Mouse (Mus musculus): ENCODE results near the gene Gnai2. TPM values are rescaled to one million over a fixed set of nuclear protein-coding genes. Genes with fewer than 3 reads are reported as not detected.
"Not testable (repeated sequence)": the region's sequence is repeated elsewhere in the genome, so short reads cannot be mapped to it uniquely, and the experiment has no call there.

The Gnai2 gene
- polyA plus RNA-seq, 1 experiment from 2014 or later: 434 TPM

GRCm38 (mm10) chr9:107576357-107577107 is 58.6 kb downstream of the Gnai2 start, which contains the start of gene Hyal1:
Gene Hyal1 (plus strand): TSS chr9:107576927.
- Histone ChIP-seq H3K4me2 (ENCODE audit: low read depth) (peak within 1 kb of the TSS; percentile 51), H3K36me3 (ENCODE audit: control insufficient read depth, insufficient read depth, low read length) (peaks cover 10% of the 10 kb centered on the region), H3K4me1 (ENCODE audit: control insufficient read depth, insufficient read depth, low read length) (peaks cover 15% of the 10 kb centered on the region), H3K9me3 (ENCODE audit: control insufficient read depth, low read length) (no peaks in the 10 kb centered on the region), H3K9ac (ENCODE audit: low read length) (peak within 1 kb of the TSS; percentile 43), H3K27me3 (ENCODE audit: control insufficient read depth, insufficient read depth, low read length) (no peaks in the 10 kb centered on the region), H3K27ac (ENCODE audit: low read depth, low read length) (no peak within 1 kb of the TSS), H3K4me3 (ENCODE audit: low read depth, low read length) (peak within 1 kb of the TSS; percentile 21; the same call in 1 of the 2 replicates)
- DNase-seq (ENCODE audit: low spot score) (peak; percentile 81), ATAC-seq (ENCODE audit: insufficient read depth, low FRiP score, low TSS enrichment) (peak; percentile 71; the same call in 1 of the 2 replicates)
- WGBS: 29% methylated on average over 16 of the region's 16 CpGs

GRCm38 (mm10) chr9:107575579-107576356 is 59.4 kb downstream of the Gnai2 start:
- peaks cover 18% of the 10 kb centered on the region for H3K4me1 ChIP-seq (ENCODE audit: control insufficient read depth, insufficient read depth, low read length)
- WGBS: 86% methylated on average over 14 of the region's 14 CpGs
- no peaks in the 10 kb centered on the region for H3K9me3 ChIP-seq (ENCODE audit: control insufficient read depth, low read length)
- DNase-seq (ENCODE audit: low spot score) (no peak), ATAC-seq (ENCODE audit: insufficient read depth, low FRiP score, low TSS enrichment) (no peak)
- no peak overlapping the region for H3K27ac ChIP-seq (ENCODE audit: low read depth, low read length)
- peaks cover 15% of the 10 kb centered on the region for H3K36me3 ChIP-seq (ENCODE audit: control insufficient read depth, insufficient read depth, low read length)
- H3K4me2 ChIP-seq (ENCODE audit: low read depth): no peak overlapping the region
- H3K4me3 ChIP-seq (ENCODE audit: low read depth, low read length): no peak overlapping the region
- H3K27me3 ChIP-seq (ENCODE audit: control insufficient read depth, insufficient read depth, low read length): no peaks in the 10 kb centered on the region
- no peak overlapping the region for H3K9ac ChIP-seq (ENCODE audit: low read length)

GRCm38 (mm10) chr9:107573774-107574173 is 61.4 kb downstream of the Gnai2 start:
- not testable (repeated sequence) for H3K9ac ChIP-seq (ENCODE audit: low read length); H3K4me2 ChIP-seq (ENCODE audit: low read depth); H3K27ac ChIP-seq (ENCODE audit: low read depth, low read length); ATAC-seq (ENCODE audit: insufficient read depth, low FRiP score, low TSS enrichment); H3K4me3 ChIP-seq (ENCODE audit: low read depth, low read length); H3K9me3 ChIP-seq (ENCODE audit: control insufficient read depth, low read length); DNase-seq (ENCODE audit: low spot score); H3K27me3 ChIP-seq (ENCODE audit: control insufficient read depth, insufficient read depth, low read length)
- 84% methylated on average over 6 of the region's 6 CpGs for WGBS
- Histone ChIP-seq H3K4me1 (ENCODE audit: control insufficient read depth, insufficient read depth, low read length) (peaks cover 21% of the 10 kb centered on the region), H3K36me3 (ENCODE audit: control insufficient read depth, insufficient read depth, low read length) (peaks cover 16% of the 10 kb centered on the region)

DNA sequence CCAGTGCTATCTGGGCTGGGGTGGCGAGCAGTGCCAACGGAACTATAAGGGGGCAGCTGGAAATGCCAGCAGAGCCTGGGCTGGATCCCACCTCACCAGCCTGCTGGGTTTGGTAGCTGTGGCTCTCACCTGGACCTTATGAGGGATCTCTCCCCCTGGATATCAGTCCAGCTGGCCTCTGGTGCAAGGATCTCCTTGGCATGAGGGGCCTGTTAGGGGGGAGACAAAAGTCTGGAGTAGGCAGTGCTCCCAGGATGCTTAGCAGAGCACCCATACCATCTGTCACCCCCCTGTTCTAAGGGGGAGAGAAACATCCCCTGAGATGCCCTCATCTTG is 62.9 kb downstream of the Gnai2 start:
- no peaks in the 10 kb centered on the region for H3K9me3 ChIP-seq (ENCODE audit: control insufficient read depth, low read length)
- H3K27ac ChIP-seq (ENCODE audit: low read depth, low read length): no peak overlapping the region
- H3K36me3 ChIP-seq (ENCODE audit: control insufficient read depth, insufficient read depth, low read length): peaks cover 16% of the 10 kb centered on the region
- DNase-seq (ENCODE audit: low spot score) (no peak), ATAC-seq (ENCODE audit: insufficient read depth, low FRiP score, low TSS enrichment) (no peak)
- no peaks in the 10 kb centered on the region for H3K27me3 ChIP-seq (ENCODE audit: control insufficient read depth, insufficient read depth, low read length)
- peaks cover 26% of the 10 kb centered on the region for H3K4me1 ChIP-seq (ENCODE audit: control insufficient read depth, insufficient read depth, low read length)
- no peak overlapping the region for H3K4me2 ChIP-seq (ENCODE audit: low read depth)
- 96% methylated on average over 2 of the region's 2 CpGs for WGBS
- no peak overlapping the region for H3K9ac ChIP-seq (ENCODE audit: low read length)
- no peak overlapping the region for H3K4me3 ChIP-seq (ENCODE audit: low read depth, low read length)

DNA sequence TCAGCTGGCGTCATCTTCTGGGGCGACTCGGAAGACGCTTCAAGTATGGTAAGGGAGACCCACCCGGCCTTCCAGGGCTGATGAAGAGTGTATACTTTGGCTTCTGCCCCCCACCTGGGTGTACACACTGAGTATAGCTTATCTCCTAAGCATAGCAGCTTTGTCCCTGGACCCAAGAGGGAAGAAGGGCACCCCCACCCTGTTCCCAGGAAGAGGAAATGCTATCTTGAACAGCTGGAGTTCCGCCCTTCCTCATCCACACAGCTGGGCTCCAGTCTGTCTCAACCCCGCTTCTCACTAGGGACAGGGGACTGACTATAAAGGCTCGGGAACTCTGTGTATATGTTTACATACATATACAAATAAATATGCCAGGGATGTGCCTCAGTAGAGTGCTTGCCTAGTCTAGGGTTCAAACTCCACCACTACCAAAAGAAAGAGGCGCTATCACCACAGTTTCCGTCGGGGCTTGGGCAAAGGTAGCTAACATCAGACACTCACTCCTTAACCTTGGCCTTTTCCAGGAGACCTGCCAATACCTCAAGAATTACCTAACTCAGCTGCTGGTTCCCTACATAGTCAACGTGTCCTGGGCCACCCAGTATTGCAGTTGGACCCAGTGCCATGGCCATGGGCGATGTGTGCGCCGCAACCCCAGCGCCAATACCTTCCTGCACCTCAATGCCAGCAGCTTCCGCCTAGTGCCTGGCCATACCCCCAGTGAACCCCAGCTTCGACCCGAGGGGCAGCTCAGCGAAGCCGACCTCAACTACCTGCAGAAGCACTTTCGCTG is 63.4 kb downstream of the Gnai2 start:
- H3K36me3 ChIP-seq (ENCODE audit: control insufficient read depth, insufficient read depth, low read length): peaks cover 16% of the 10 kb centered on the region
- no peak overlapping the region for H3K9ac ChIP-seq (ENCODE audit: low read length)
- ATAC-seq (ENCODE audit: insufficient read depth, low FRiP score, low TSS enrichment): no peak
- H3K4me3 ChIP-seq (ENCODE audit: low read depth, low read length): no peak overlapping the region
- WGBS: 95% methylated on average over 22 of the region's 22 CpGs
- no peaks in the 10 kb centered on the region for H3K27me3 ChIP-seq (ENCODE audit: control insufficient read depth, insufficient read depth, low read length)
- no peak overlapping the region for H3K27ac ChIP-seq (ENCODE audit: low read depth, low read length)
- peaks cover 25% of the 10 kb centered on the region for H3K4me1 ChIP-seq (ENCODE audit: control insufficient read depth, insufficient read depth, low read length)
- H3K9me3 ChIP-seq (ENCODE audit: control insufficient read depth, low read length): no peaks in the 10 kb centered on the region
- no peak overlapping the region for H3K4me2 ChIP-seq (ENCODE audit: low read depth)
- DNase-seq (ENCODE audit: low spot score): no peak

DNA sequence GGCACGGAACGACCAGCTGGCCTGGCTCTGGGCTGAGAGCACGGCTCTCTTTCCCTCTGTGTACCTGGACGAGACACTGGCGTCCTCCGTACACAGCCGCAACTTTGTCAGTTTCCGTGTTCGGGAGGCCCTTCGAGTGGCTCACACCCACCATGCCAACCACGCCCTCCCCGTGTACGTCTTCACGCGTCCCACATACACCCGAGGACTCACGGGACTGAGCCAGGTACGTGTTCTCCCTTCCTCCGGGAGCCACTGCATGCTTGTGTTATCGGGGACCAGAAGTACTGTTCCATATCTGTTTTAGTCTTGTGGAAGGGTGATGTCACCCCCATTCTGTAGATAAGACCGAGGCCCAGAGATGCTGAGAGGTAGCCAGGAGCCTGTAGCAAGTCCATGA is 64.3 kb downstream of the Gnai2 start:
- no peak overlapping the region for H3K27ac ChIP-seq (ENCODE audit: low read depth, low read length)
- peaks cover 16% of the 10 kb centered on the region for H3K36me3 ChIP-seq (ENCODE audit: control insufficient read depth, insufficient read depth, low read length)
- no peaks in the 10 kb centered on the region for H3K9me3 ChIP-seq (ENCODE audit: control insufficient read depth, low read length)
- peak overlapping the region; percentile 74 for H3K4me2 ChIP-seq (ENCODE audit: low read depth)
- H3K9ac ChIP-seq (ENCODE audit: low read length): no peak overlapping the region
- H3K4me3 ChIP-seq (ENCODE audit: low read depth, low read length): peak overlapping the region; percentile 76; the same call in 1 of the 2 replicates
- H3K4me1 ChIP-seq (ENCODE audit: control insufficient read depth, insufficient read depth, low read length): peaks cover 25% of the 10 kb centered on the region
- no peaks in the 10 kb centered on the region for H3K27me3 ChIP-seq (ENCODE audit: control insufficient read depth, insufficient read depth, low read length)
- 96% methylated on average over 21 of the region's 21 CpGs for WGBS
- no peak for DNase-seq (ENCODE audit: low spot score)
- no peak for ATAC-seq (ENCODE audit: insufficient read depth, low FRiP score, low TSS enrichment)

- peaks cover 16% of the 10 kb centered on the region for H3K36me3 ChIP-seq (ENCODE audit: control insufficient read depth, insufficient read depth, low read length)
- peaks cover 25% of the 10 kb centered on the region for H3K4me1 ChIP-seq (ENCODE audit: control insufficient read depth, insufficient read depth, low read length)
- H3K9me3 ChIP-seq (ENCODE audit: control insufficient read depth, low read length): no peaks in the 10 kb centered on the region
- peak overlapping the region; percentile 74 for H3K4me2 ChIP-seq (ENCODE audit: low read depth)
- DNase-seq (ENCODE audit: low spot score): no peak
- H3K9ac ChIP-seq (ENCODE audit: low read length): peak overlapping the region; percentile 79
- peak overlapping the region; percentile 76 for H3K4me3 ChIP-seq (ENCODE audit: low read depth, low read length)
- no peak for ATAC-seq (ENCODE audit: insufficient read depth, low FRiP score, low TSS enrichment)
- H3K27me3 ChIP-seq (ENCODE audit: control insufficient read depth, insufficient read depth, low read length): no peaks in the 10 kb centered on the region
- H3K27ac ChIP-seq (ENCODE audit: low read depth, low read length): no peak overlapping the region
- WGBS: 61% methylated on average over 13 of the region's 13 CpGs
These were observed 65.2 kb downstream of the Gnai2 start for GRCm38 (mm10) chr9:107570016-107570415.

DNA sequence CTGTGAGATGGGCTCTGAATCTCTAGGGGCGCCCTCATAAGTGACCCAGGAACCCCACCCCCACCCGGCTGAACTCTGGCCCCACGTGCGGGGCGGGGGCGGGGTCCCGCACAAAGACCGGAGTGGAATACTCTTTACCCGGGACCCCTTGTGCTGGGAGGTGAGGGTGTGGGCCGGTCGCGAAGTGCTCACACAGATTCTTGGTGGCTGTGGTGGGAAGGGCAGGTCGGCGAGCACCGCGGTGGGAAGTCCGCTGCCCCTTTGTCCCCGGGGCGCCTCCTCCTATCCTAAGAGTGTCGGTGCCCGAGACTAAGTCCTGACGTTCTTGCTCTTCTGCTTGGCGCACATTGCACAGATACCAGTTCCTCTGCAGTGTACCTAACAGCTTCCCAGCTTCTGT is 65.9 kb downstream of the Gnai2 start:
- 0% methylated on average over 22 of the region's 23 CpGs for WGBS
- H3K4me2 ChIP-seq (ENCODE audit: low read depth): peak overlapping the region; percentile 74
- peaks cover 16% of the 10 kb centered on the region for H3K36me3 ChIP-seq (ENCODE audit: control insufficient read depth, insufficient read depth, low read length)
- ATAC-seq (ENCODE audit: insufficient read depth, low FRiP score, low TSS enrichment) (peak; percentile 39), DNase-seq (ENCODE audit: low spot score) (no peak)
- H3K4me1 ChIP-seq (ENCODE audit: control insufficient read depth, insufficient read depth, low read length): peaks cover 25% of the 10 kb centered on the region
- peak overlapping the region; percentile 54 for H3K27ac ChIP-seq (ENCODE audit: low read depth, low read length)
- peak overlapping the region; percentile 76 for H3K4me3 ChIP-seq (ENCODE audit: low read depth, low read length)
- H3K9me3 ChIP-seq (ENCODE audit: control insufficient read depth, low read length): no peaks in the 10 kb centered on the region
- peak overlapping the region; percentile 79 for H3K9ac ChIP-seq (ENCODE audit: low read length)
- H3K27me3 ChIP-seq (ENCODE audit: control insufficient read depth, insufficient read depth, low read length): no peaks in the 10 kb centered on the region
